Mouse (Mus musculus): ENCODE results near the gene Scgn. TPM values are rescaled to one million over a fixed set of nuclear protein-coding genes. Genes with fewer than 3 reads are reported as not detected.

The Scgn gene
- total RNA-seq (2023), result not detected

GRCm38 (mm10) chr13:23990928-23991327, at the start of gene Scgn:
TSS of gene Scgn (minus strand) at chr13:23991214.

GRCm38 (mm10) chr13:23934211-23934520, 56.8 kb downstream of the Scgn start, which contains the start of gene Hist1h2aa:
TSS of gene Hist1h2aa (plus strand) at chr13:23934462.

GRCm38 (mm10) chr13:23933421-23934210, 57.4 kb downstream of the Scgn start, which contains the start of gene Hist1h2ba:
TSS of gene Hist1h2ba (minus strand) at chr13:23934156.

GRCm38 (mm10) chr13:23914376-23915167, 76.4 kb downstream of the Scgn start, which contains the start of gene Slc17a4:
TSS of gene Slc17a4 (minus strand) at chr13:23915009.

Other genes with a start within 250 kb of the Scgn start
- gene Hist1h3c, start 245.6 kb downstream of the Scgn start, total RNA-seq (2023), result 1 to 10 TPM; 5.7 to 5.9 TPM
- 10 to 100 TPM; 58.8 to 70.5 TPM for gene Hist1h2bb, start 244.5 kb downstream of the Scgn start, total RNA-seq (2023)
- 10 to 100 TPM; 44.8 to 51.5 TPM for gene Hist1h2ab, start 240.1 kb downstream of the Scgn start, total RNA-seq (2023)
- 10 to 100 TPM; 32.0 to 33.9 TPM for gene Hist1h3b, start 238.9 kb downstream of the Scgn start, total RNA-seq (2023)
- 100 to 1,000 TPM in 1 of 2 experiments, 10 to 100 TPM in 1; 84.1 to 109 TPM for gene Hist1h4b, start 234.2 kb downstream of the Scgn start, total RNA-seq (2023)
- gene Hist1h4a, start 230.0 kb downstream of the Scgn start, total RNA-seq (2023), result 100 to 1,000 TPM; 158 to 172 TPM
- 100 to 1,000 TPM; 333 to 340 TPM for gene Hist1h3a, start 228.8 kb downstream of the Scgn start, total RNA-seq (2023)
- gene Hist1h1a, start 227.5 kb downstream of the Scgn start, total RNA-seq (2023), result 10 to 100 TPM; 34.1 to 37.9 TPM
- gene Trim38, start 221.3 kb downstream of the Scgn start, total RNA-seq (2023), result not detected
- not detected for gene Slc17a2, start 184.2 kb downstream of the Scgn start, total RNA-seq (2023)
- not detected for gene Slc17a3, start 151.8 kb downstream of the Scgn start, total RNA-seq (2023)
- gene Slc17a1, start 123.5 kb downstream of the Scgn start, total RNA-seq (2023), result not detected
- not detected for gene Slc17a4, start 76.2 kb downstream of the Scgn start, total RNA-seq (2023)
- not detected for gene Hist1h2ba, start 57.1 kb downstream of the Scgn start, total RNA-seq (2023)
- gene Hist1h2aa, start 56.8 kb downstream of the Scgn start, total RNA-seq (2023), result not detected

All from monocyte, adult 59 days (primary cell).